Mouse (Mus musculus): ENCODE results near the gene Fam76a. TPM values are rescaled to one million over a fixed set of nuclear protein-coding genes. Genes with fewer than 3 reads are reported as not detected.
A peak's percentile ranks its signal among the peaks of the same experiment; 100 is the strongest.

Fam76a gene
- polyA plus RNA-seq, 1 experiment = not detected

DNA sequence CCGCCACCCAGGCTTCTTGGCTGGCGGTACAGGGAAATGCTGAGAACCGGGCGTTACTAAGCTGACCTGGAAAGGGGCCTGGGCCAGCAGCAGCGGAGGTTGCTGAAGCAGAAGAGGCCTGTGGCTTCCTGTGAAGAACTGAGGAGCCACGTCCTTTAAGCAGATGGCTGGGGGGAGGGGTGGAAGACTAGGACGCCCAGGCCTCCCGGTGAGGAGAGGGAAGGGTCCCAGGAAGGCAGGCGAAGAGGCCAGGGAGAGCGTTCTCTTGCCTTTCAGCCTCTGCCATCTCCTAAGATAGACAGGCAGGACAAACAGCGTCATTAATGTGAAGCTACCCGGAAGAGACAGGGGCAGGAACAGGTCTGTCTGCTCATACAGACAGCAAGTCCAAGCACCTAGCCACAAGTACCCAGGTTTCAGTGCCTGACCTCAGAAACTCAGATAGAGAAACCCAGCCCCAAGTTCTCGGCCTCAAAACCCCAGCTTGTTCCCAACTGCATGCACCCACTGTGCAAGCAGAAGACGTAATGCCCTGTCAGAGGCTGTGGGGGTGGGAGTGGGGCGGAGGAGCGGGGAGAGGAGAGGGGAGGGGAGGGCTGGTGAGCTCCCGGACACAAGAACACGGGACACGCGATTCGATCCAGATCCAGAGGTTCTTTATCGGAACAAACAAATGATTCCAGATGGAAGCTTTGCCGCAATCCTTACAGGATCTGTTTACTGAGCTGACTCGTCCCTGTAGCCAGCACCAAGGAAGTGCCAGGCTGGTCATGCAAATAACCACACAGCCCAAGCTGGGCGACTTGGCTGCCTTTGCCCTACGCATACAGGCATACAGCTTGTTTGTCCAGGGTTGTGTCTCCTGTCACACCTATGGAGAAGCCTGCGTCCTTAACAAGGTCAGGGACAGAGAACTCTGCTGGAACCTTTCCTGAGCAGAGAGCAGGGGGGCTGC, 24.0 kb upstream of the Fam76a start:
- H3K4me1 ChIP-seq (ENCODE audit: control insufficient read depth, insufficient read depth, low read length) = peaks cover 19% of the 10 kb centered on the region
- WGBS = 31% methylated on average over 27 of the region's 27 CpGs
- 0 out of 2 replicates have a peak overlapping the region, but pooled peaks have one; percentile 18 for H3K4me3 ChIP-seq (ENCODE audit: insufficient read depth, low read depth, low read length)
- no peak for TF ChIP-seq CTCF (IDR thresholded peaks at IDR 0.05; ENCODE audit: insufficient read depth, low read depth, low read length)
- H3K27ac ChIP-seq (ENCODE audit: insufficient read depth, low read depth, low read length) = peak overlapping the region; percentile 46

DNA sequence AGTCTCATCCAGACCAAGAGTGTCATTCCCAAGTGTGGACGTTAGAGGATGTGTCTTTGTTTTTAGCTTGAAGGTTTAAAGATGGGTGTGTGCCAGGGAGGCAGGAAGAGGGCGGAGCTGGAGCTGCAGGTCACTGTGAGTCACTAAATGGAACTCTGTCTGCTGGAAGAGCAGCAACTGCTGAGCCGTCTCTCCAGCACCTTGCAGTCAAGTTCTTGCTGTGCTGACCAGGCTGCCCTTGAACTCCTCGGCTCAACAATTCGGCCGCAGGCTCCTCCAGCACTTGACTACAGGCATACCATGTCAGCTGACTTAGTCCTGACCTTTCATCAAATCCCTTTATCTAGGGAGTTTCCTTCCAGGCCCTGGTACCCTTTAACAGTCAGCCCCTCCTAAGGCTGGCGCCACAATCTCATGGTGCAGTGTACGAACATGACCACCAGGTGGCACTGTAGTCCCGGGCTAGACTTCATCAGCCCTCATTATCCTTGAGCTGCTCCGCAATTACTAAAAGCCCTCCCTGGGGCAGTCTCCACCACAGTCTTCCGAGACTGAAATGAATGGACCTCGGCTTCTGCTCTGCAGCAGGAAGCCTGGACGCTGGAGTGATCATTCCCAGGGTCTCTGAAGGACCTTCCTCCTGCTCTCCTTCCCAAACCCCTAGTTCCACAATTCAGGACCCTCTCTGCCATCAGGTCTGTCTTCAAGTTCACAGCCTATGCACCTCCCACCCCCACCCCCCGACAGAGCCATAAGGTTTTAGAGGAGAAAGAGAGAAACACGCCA, 23.1 kb upstream of the Fam76a start:
- Histone ChIP-seq H3K4me3 (ENCODE audit: insufficient read depth, low read depth, low read length) (peak overlapping the region; percentile 18), H3K4me1 (ENCODE audit: control insufficient read depth, insufficient read depth, low read length) (peaks cover 24% of the 10 kb centered on the region), H3K27ac (ENCODE audit: insufficient read depth, low read depth, low read length) (peak overlapping the region; percentile 46; the same call in 1 of the 2 replicates)
- WGBS = 8% methylated on average over 15 of the region's 15 CpGs
- TF ChIP-seq CTCF (IDR thresholded peaks at IDR 0.05; ENCODE audit: insufficient read depth, low read depth, low read length) = peak; percentile 66
- no peak for TF ChIP-seq POLR2A (IDR thresholded peaks at IDR 0.05; ENCODE audit: insufficient read depth, low read depth, low read length)

DNA sequence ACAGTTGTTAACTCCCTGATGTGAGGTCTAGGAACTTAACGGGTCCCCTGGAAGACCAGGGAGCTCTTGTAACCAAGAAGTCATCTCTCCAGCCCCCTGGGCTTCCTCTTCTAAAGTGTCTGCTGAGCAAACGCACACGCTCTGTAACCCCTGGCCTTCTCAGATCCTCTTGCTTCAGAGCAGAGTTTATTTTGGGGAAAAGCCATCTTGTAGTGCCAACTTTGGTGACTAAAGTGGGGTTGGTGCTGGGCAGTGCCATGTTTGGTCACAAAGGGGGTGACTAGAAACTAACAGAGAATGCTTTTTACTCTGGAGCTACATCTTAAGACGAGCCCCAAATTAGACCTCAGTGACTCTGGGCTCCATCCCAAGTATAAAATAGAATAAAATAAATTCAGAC, 22.4 kb upstream of the Fam76a start:
- Histone ChIP-seq H3K4me3 (ENCODE audit: insufficient read depth, low read depth, low read length) (no peak overlapping the region), H3K4me1 (ENCODE audit: control insufficient read depth, insufficient read depth, low read length) (peaks cover 24% of the 10 kb centered on the region), H3K27ac (ENCODE audit: insufficient read depth, low read depth, low read length) (no peak overlapping the region)
- 72% methylated on average over 4 of the region's 4 CpGs for WGBS
- no peak for TF ChIP-seq POLR2A (IDR thresholded peaks at IDR 0.05; ENCODE audit: insufficient read depth, low read depth, low read length)
- no peak for TF ChIP-seq CTCF (IDR thresholded peaks at IDR 0.05; ENCODE audit: insufficient read depth, low read depth, low read length)

DNA sequence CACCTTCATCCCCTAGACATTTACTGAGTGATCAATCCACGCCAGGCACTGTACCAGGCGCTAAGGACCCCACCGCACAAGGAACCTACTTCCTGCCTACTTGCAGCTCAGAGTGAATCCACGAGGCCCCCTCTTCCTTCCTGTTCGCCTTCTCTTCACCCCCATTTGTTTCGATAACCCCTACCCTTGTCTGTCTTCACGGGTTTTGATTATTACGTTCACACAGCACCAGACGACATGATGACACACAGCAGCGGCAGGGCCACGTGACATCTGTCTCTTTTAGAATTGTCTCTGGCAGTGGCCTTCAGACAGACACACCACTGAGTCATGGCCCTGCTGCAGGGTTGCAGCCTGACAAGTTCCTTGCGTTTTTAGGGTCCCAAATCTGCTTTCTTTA, 21.7 kb upstream of the Fam76a start:
- Histone ChIP-seq H3K27ac (ENCODE audit: insufficient read depth, low read depth, low read length) (no peak overlapping the region), H3K4me1 (ENCODE audit: control insufficient read depth, insufficient read depth, low read length) (peaks cover 28% of the 10 kb centered on the region), H3K4me3 (ENCODE audit: insufficient read depth, low read depth, low read length) (no peak overlapping the region)
- no peak for TF ChIP-seq CTCF (IDR thresholded peaks at IDR 0.05; ENCODE audit: insufficient read depth, low read depth, low read length)
- TF ChIP-seq POLR2A (IDR thresholded peaks at IDR 0.05; ENCODE audit: insufficient read depth, low read depth, low read length) = no peak
- WGBS = 77% methylated on average over 12 of the region's 12 CpGs

DNA sequence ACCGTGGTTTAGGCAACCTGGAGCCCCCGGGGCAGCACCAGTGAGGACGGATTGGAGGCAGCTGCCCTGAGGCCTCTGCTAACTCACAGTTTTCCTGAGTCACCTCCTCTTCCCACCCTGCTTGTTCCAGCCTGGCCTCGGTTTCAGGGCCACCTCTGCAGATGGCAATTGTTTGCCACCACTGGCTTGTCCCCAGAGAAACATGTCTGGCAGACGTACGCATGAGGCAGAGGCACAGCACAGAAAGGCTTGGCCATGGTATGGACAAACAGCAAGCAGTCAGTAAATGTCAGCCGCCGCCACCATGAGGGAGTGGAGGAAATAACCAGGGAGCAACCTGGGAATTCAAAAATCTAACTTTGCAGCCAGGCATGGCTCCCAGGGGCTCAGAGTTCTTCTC, 20.7 kb upstream of the Fam76a start:
- H3K4me3 ChIP-seq (ENCODE audit: insufficient read depth, low read depth, low read length) = no peak overlapping the region
- H3K27ac ChIP-seq (ENCODE audit: insufficient read depth, low read depth, low read length) = no peak overlapping the region
- 72% methylated on average over 8 of the region's 8 CpGs for WGBS
- TF ChIP-seq POLR2A (IDR thresholded peaks at IDR 0.05; ENCODE audit: insufficient read depth, low read depth, low read length) (no peak), CTCF (IDR thresholded peaks at IDR 0.05; ENCODE audit: insufficient read depth, low read depth, low read length) (no peak)
- H3K4me1 ChIP-seq (ENCODE audit: control insufficient read depth, insufficient read depth, low read length) = peaks cover 36% of the 10 kb centered on the region

DNA sequence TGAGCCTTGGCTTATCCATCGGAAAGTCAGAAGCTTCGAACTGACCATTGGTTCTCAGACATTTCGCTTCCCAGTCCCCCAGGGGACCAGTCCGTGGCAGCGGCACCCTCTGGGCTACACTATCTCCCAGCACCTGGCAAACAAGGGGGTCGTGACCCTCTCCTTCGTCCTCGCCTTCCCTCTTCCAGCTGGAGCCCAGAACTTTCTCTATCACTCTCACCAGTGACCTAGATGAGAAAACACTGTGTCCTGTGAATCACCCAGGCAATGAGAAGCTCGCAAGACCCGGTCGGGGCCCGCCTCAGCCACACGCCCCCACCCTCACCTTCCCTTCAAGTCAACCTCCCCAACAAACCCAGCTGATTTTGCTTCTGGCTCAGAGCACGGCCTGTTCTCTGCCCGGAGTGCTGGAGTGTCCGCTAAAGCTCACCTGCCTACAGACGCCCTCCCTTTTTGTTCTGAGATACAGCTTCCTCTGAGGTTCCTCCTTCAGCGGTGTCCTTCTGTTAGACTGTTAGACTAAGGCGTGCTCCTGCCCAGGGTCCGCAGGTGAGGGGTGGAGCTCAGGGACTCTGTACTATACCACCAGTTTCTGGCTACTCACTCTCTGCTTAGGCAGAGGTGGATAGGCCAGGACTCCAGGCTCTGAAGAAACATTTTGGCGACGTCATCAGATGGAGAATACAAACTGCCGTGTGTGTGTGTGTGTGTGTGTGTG, 18.8 kb upstream of the Fam76a start:
- Histone ChIP-seq H3K4me1 (ENCODE audit: control insufficient read depth, insufficient read depth, low read length) (peaks cover 26% of the 10 kb centered on the region), H3K4me3 (ENCODE audit: insufficient read depth, low read depth, low read length) (no peak overlapping the region), H3K27ac (ENCODE audit: insufficient read depth, low read depth, low read length) (no peak overlapping the region)
- 72% methylated on average over 23 of the region's 23 CpGs for WGBS
- TF ChIP-seq CTCF (IDR thresholded peaks at IDR 0.05; ENCODE audit: insufficient read depth, low read depth, low read length) = no peak
- TF ChIP-seq POLR2A (IDR thresholded peaks at IDR 0.05; ENCODE audit: insufficient read depth, low read depth, low read length) = no peak

DNA sequence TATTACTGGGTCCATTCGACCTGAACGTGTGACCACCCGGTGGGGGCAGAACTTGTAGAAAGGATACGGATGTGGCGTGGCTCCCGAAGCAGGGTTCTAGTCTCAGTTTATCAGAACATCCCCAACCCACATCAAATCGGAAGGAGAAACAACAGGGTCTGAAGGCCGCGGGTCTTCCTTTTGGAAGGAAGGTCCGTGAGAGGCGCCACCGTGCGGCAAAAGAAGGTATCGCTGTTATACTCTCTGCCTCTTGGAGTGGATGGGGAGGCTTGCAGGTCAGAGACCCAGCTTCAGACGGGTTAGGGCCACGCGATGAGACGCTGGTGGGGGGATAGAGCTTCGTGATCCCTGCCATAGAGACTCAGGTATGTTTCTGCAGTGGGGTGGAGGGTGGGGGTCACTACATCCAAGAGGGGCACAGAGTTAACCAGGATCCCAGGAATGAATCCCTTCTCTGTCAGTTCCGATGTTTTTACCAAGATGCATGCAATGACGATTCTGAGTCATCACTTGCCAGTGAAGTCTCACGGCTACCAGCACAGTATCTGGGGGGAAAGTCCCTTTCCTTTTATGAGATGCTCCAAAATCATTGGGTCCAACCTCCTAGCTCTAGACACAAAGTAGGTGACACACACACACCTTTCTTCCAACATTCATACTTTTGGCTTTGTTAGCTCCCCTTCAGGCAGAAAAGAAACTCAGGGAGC, 17.2 kb upstream of the Fam76a start:
- 24% methylated on average over 22 of the region's 22 CpGs for WGBS
- Histone ChIP-seq H3K4me1 (ENCODE audit: control insufficient read depth, insufficient read depth, low read length) (peaks cover 20% of the 10 kb centered on the region), H3K27ac (ENCODE audit: insufficient read depth, low read depth, low read length) (no peak overlapping the region), H3K4me3 (ENCODE audit: insufficient read depth, low read depth, low read length) (no peak overlapping the region)
- TF ChIP-seq CTCF (IDR thresholded peaks at IDR 0.05; ENCODE audit: insufficient read depth, low read depth, low read length) (peak; percentile 61), POLR2A (IDR thresholded peaks at IDR 0.05; ENCODE audit: insufficient read depth, low read depth, low read length) (no peak)
